In the genomic region with DNA sequence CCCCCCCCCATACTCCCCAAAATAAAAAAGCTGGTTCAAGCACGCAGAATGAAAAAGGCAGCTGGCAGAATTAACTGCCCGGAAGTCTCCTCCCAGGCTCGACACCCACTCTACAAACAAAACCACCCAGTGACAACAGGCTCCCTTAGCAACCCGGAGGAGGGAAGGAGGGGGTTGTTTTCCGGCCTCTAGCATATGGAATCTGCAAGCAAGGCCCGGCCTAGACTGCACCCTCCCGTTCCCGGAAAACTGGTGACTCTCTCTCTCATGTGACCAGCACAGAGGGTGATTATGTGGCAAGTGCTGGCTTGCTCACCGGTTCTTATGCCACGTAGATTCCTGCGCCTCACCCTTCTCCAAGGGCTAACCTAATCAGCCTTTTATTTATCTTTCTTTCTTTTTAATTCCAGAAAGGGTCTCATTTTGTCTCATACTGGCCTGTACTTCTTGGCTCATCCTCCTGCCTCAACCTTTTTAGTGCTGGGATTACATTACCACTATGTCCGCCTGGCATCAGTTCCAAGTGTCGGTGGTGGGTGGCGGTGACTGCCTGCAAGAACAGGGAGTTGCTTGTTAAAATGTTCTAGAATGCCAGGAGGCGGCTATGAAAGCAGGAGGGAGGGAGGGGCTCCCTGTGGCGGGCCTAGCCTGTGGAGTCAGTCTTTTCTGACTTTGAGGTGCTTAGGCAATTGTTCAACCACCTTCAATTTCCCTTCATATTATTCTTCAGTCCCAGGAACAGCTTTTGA, we compare ENCODE assay signal across 8 mouse cellular contexts. TPM values are rescaled to one million over a fixed set of nuclear protein-coding genes. Genes with fewer than 3 reads are reported as not detected.
DNase-seq lines count a peak whose midpoint lies in the region; ATAC-seq lines count a peak whose summit lies in the region.

No protein-coding gene starts in this region.

- H3K36me3 ChIP-seq in intestine, embryonic 14.5 days (ENCODE audit: control insufficient read depth, insufficient read depth, low read length), result peaks cover 3% of the 10 kb centered on the region; the same call in 1 of the 2 replicates

- 7% methylated on average over 16 of the region's 16 CpGs for WGBS in intestine, embryonic 14.5 days

- intact Hi-C loops in left cerebral cortex, postnatal 10 days (cut with DNase I), result no loop called here

- peaks cover 62% of the 10 kb centered on the region for H3K4me1 ChIP-seq in intestine, embryonic 14.5 days (replicated peaks; ENCODE audit: control insufficient read depth, insufficient read depth, low read length)

- H3K27ac ChIP-seq in intestine, embryonic 14.5 days (ENCODE audit: low read depth), result peak overlapping the region; percentile 98

- no peaks in the 10 kb centered on the region for H3K27me3 ChIP-seq in intestine, embryonic 14.5 days (replicated peaks; ENCODE audit: control insufficient read depth, insufficient read depth, low read length)

- H3K9me3 ChIP-seq in intestine, embryonic 14.5 days (ENCODE audit: control insufficient read depth, low read length), result no peaks in the 10 kb centered on the region

- peak; percentile 73 for ATAC-seq in intestine, embryonic 14.5 days (replicated peaks; ENCODE audit: low FRiP score, low TSS enrichment, low read depth)
- ATAC-seq in megakaryocyte progenitor cell, adult 5-6 weeks (replicated peaks; ENCODE audit: poor library complexity), result peak; percentile 6

- peak; percentile 87 to 95 for DNase-seq in adrenal gland, adult (ENCODE audit: inconsistent age in 2 of 2, low spot score in 1 of 2)
- peak; percentile 89 for DNase-seq in embryo, embryonic 10 days (ENCODE audit: low spot score)
- peak; percentile 90 for DNase-seq in gastrocnemius, postnatal 25 days
- peak; percentile 83 for DNase-seq in intestine, embryonic 14.5 days (ENCODE audit: low spot score)
- peak; percentile 91 to 92 for DNase-seq in left cerebral cortex, postnatal 10 days (ENCODE audit: extremely low spot score in 1 of 2, low spot score in 2 of 2)
- DNase-seq in right cerebral cortex, postnatal 10 days (ENCODE audit: low spot score in 2 of 2), result peak; percentile 93 to 96
- DNase-seq in urinary bladder, postnatal 36 days (ENCODE audit: low spot score in 2 of 2), result peak; percentile 83 to 91

- peak overlapping the region; percentile 36 for H3K4me3 ChIP-seq in intestine, embryonic 14.5 days (ENCODE audit: low read depth, low read length)

- peak overlapping the region; percentile 72 for H3K4me2 ChIP-seq in intestine, embryonic 14.5 days (ENCODE audit: low read length)

- H3K9ac ChIP-seq in intestine, embryonic 14.5 days (ENCODE audit: low read length), result peak overlapping the region; percentile 49

RNA-seq across cellular contexts. Expression of a gene that starts 28.3 kb away (rescaled TPM):
- total RNA-seq in gastrocnemius, postnatal 25 days (2021), result 1 to 10 TPM; 3.7 to 6.4 TPM
- 18.2 and 18.9 TPM in 2 replicates for polyA plus RNA-seq in intestine, embryonic 14.5 days (2014; fragmentation: Nextera tagmentation; extraction: Ambion mirVana)
- total RNA-seq in left cerebral cortex, postnatal 10 days (2021), result 10 to 100 TPM; 10.7 to 12.4 TPM
- 15.7 and 16.3 TPM in 2 replicates for total RNA-seq in megakaryocyte progenitor cell, adult 5-6 weeks (2015)
- total RNA-seq in megakaryocyte progenitor cell, adult 5-6 weeks (2017), result 16.2 and 17.7 TPM in 2 replicates

RNA-seq across cellular contexts. Expression of a gene that starts 30.9 kb away (rescaled TPM):
- total RNA-seq in gastrocnemius, postnatal 25 days (2021), result 1 to 10 TPM in 1 of 2 experiments, under 1 TPM in 1; 0.59 to 1.3 TPM
- polyA plus RNA-seq in intestine, embryonic 14.5 days (2014; fragmentation: Nextera tagmentation; extraction: Ambion mirVana), result 2.1 and 2.5 TPM in 2 replicates
- 1 to 10 TPM; 3.4 to 3.8 TPM for total RNA-seq in left cerebral cortex, postnatal 10 days (2021)
- 28.7 and 30.5 TPM in 2 replicates for total RNA-seq in megakaryocyte progenitor cell, adult 5-6 weeks (2015)
- total RNA-seq in megakaryocyte progenitor cell, adult 5-6 weeks (2017), result 30.2 and 39.5 TPM in 2 replicates

RNA-seq across cellular contexts. Expression of a gene that starts 47.2 kb away (rescaled TPM):
- total RNA-seq in gastrocnemius, postnatal 25 days (2021), result under 1 TPM; 0.15 to 0.35 TPM
- 2.0 and 2.1 TPM in 2 replicates for polyA plus RNA-seq in intestine, embryonic 14.5 days (2014; fragmentation: Nextera tagmentation; extraction: Ambion mirVana)
- 1 to 10 TPM; 6.5 to 8.1 TPM for total RNA-seq in left cerebral cortex, postnatal 10 days (2021)
- total RNA-seq in megakaryocyte progenitor cell, adult 5-6 weeks (2015), result 0.32 and 0.81 TPM in 2 replicates
- 1.5 and 2.8 TPM in 2 replicates for total RNA-seq in megakaryocyte progenitor cell, adult 5-6 weeks (2017)

Comparison
In these comparisons a context has a peak if more than half of its experiments do, and no peak if none do; other contexts are left out.
1. Peak in every context shown above with its lines: DNase-seq, ATAC-seq, H3K4me3 ChIP-seq and H3K27ac ChIP-seq.
2. RNA of a gene that starts 30.9 kb away (total RNA-seq): 28.7 to 39.5 TPM in megakaryocyte progenitor cell, adult 5-6 weeks; 3.4 to 3.8 TPM in left cerebral cortex, postnatal 10 days and 0.59 to 1.3 TPM in gastrocnemius, postnatal 25 days; every median in the first group is over 4 times any median in the second.